Mouse (Mus musculus): Measurements from ENCODE around the gene Prr7.

Prr7 gene

GRCm38 (mm10) chr13:55510332-55510667, 46.2 kb downstream of the Prr7 start:
- no peak for DNase-seq (ENCODE audit: low spot score)

GRCm38 (mm10) chr13:55510668-55511491, 46.8 kb downstream of the Prr7 start:
- peak; percentile 85 for DNase-seq (ENCODE audit: low spot score)

- DNase-seq (ENCODE audit: low spot score) = peak; percentile 87
These were observed 47.4 kb downstream of the Prr7 start for GRCm38 (mm10) chr13:55511492-55511861.

- peak; percentile 73 for DNase-seq (ENCODE audit: low spot score)
These were observed 48.4 kb downstream of the Prr7 start for GRCm38 (mm10) chr13:55512379-55513031.

- DNase-seq (ENCODE audit: low spot score) = peak; percentile 89
These were observed 49.2 kb downstream of the Prr7 start, which contains the start of gene Pdlim7 for GRCm38 (mm10) chr13:55513111-55513748. Gene Pdlim7, minus strand, starts transcription at chr13:55513676.

- no peak for DNase-seq (ENCODE audit: low spot score)
These were observed 49.8 kb downstream of the Prr7 start for GRCm38 (mm10) chr13:55513828-55514227.

- peak; percentile 59 for DNase-seq (ENCODE audit: low spot score)
These were observed 52.9 kb downstream of the Prr7 start for GRCm38 (mm10) chr13:55516955-55517354.

GRCm38 (mm10) chr13:55519606-55520005, 55.5 kb downstream of the Prr7 start:
- no peak for DNase-seq (ENCODE audit: low spot score)

GRCm38 (mm10) chr13:55522730-55523129, 58.7 kb downstream of the Prr7 start:
- no peak for DNase-seq (ENCODE audit: low spot score)
